Mouse (Mus musculus): ENCODE results near the gene Gm10681.
"Not testable (repeated sequence)": the region's sequence is repeated elsewhere in the genome, so short reads cannot be mapped to it uniquely, and the experiment has no call there.

Gm10681 gene

GRCm38 (mm10) chr3:98507229-98507628 is 81.4 kb downstream of the Gm10681 start:
- DNase-seq, result not testable (repeated sequence)

All from B cell, adult 2 months (primary cell).